Mouse (Mus musculus): Measurements from ENCODE around the gene Uts2r. TPM values are rescaled to one million over a fixed set of nuclear protein-coding genes. Genes with fewer than 3 reads are reported as not detected.

Uts2r gene
- polyA plus RNA-seq, 1 experiment: not detected

- Histone ChIP-seq H3K27ac (ENCODE audit: insufficient read depth, low read depth, low read length) (no peak overlapping the region), H3K4me3 (ENCODE audit: insufficient read depth, low read length) (no peak overlapping the region), H3K4me1 (ENCODE audit: control insufficient read depth, insufficient read depth, low read length) (no peaks in the 10 kb centered on the region)
- no peak for TF ChIP-seq CTCF (IDR thresholded peaks at IDR 0.05; ENCODE audit: low read depth, low read length)
- no peak for TF ChIP-seq POLR2A (IDR thresholded peaks at IDR 0.05; ENCODE audit: borderline replicate concordance, low read depth, low read length)
These were observed 33.7 kb upstream of the Uts2r start for GRCm38 (mm10) chr11:121126395-121126794.

- TF ChIP-seq CTCF (IDR thresholded peaks at IDR 0.05; ENCODE audit: low read depth, low read length) (no peak), POLR2A (IDR thresholded peaks at IDR 0.05; ENCODE audit: borderline replicate concordance, low read depth, low read length) (no peak)
- no peaks in the 10 kb centered on the region for H3K4me1 ChIP-seq (ENCODE audit: control insufficient read depth, insufficient read depth, low read length)
- no peak overlapping the region for H3K4me3 ChIP-seq (ENCODE audit: insufficient read depth, low read length)
- H3K27ac ChIP-seq (ENCODE audit: insufficient read depth, low read depth, low read length): no peak overlapping the region
These were observed 32.6 kb upstream of the Uts2r start for GRCm38 (mm10) chr11:121127441-121127840.

GRCm38 (mm10) chr11:121129616-121130015 lies 30.5 kb upstream of the Uts2r start:
- Histone ChIP-seq H3K27ac (ENCODE audit: insufficient read depth, low read depth, low read length) (no peak overlapping the region), H3K4me1 (ENCODE audit: control insufficient read depth, insufficient read depth, low read length) (no peaks in the 10 kb centered on the region), H3K4me3 (ENCODE audit: insufficient read depth, low read length) (no peak overlapping the region)
- TF ChIP-seq CTCF (IDR thresholded peaks at IDR 0.05; ENCODE audit: low read depth, low read length) (no peak), POLR2A (IDR thresholded peaks at IDR 0.05; ENCODE audit: borderline replicate concordance, low read depth, low read length) (no peak)

GRCm38 (mm10) chr11:121134600-121134999 lies 25.5 kb upstream of the Uts2r start:
- no peak overlapping the region for H3K4me3 ChIP-seq (ENCODE audit: insufficient read depth, low read length)
- TF ChIP-seq POLR2A (IDR thresholded peaks at IDR 0.05; ENCODE audit: borderline replicate concordance, low read depth, low read length) (no peak), CTCF (IDR thresholded peaks at IDR 0.05; ENCODE audit: low read depth, low read length) (no peak)
- no peak overlapping the region for H3K27ac ChIP-seq (ENCODE audit: insufficient read depth, low read depth, low read length)
- no peaks in the 10 kb centered on the region for H3K4me1 ChIP-seq (ENCODE audit: control insufficient read depth, insufficient read depth, low read length)

DNA sequence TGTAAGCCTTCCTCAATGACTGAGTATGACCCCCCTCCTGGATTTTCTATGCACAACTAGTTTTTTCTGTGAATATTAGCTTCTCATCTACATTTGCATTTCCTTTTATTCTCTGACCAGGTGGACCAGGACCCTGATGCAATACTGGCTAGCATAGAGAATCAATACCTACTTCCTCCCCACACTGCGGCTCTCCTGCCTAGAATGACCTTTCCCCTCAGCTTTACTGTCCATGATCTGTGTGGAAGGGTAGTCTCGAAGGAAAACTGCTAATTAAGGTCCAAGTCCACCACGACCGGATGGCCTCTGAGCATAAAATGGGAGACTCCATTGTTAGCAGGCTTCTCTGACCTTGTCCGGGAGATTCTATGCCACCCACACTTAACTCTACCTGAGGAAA lies 22.4 kb upstream of the Uts2r start:
- Histone ChIP-seq H3K27ac (ENCODE audit: insufficient read depth, low read depth, low read length) (no peak overlapping the region), H3K4me3 (ENCODE audit: insufficient read depth, low read length) (no peak overlapping the region), H3K4me1 (ENCODE audit: control insufficient read depth, insufficient read depth, low read length) (no peaks in the 10 kb centered on the region)
- no peak for TF ChIP-seq POLR2A (IDR thresholded peaks at IDR 0.05; ENCODE audit: borderline replicate concordance, low read depth, low read length)
- TF ChIP-seq CTCF (IDR thresholded peaks at IDR 0.05; ENCODE audit: low read depth, low read length): no peak

GRCm38 (mm10) chr11:121138732-121139131 lies 21.3 kb upstream of the Uts2r start:
- TF ChIP-seq POLR2A (IDR thresholded peaks at IDR 0.05; ENCODE audit: borderline replicate concordance, low read depth, low read length) (no peak), CTCF (IDR thresholded peaks at IDR 0.05; ENCODE audit: low read depth, low read length) (no peak)
- H3K4me3 ChIP-seq (ENCODE audit: insufficient read depth, low read length): no peak overlapping the region
- no peaks in the 10 kb centered on the region for H3K4me1 ChIP-seq (ENCODE audit: control insufficient read depth, insufficient read depth, low read length)
- H3K27ac ChIP-seq (ENCODE audit: insufficient read depth, low read depth, low read length): no peak overlapping the region

- TF ChIP-seq CTCF (IDR thresholded peaks at IDR 0.05; ENCODE audit: low read depth, low read length): no peak
- no peak for TF ChIP-seq POLR2A (IDR thresholded peaks at IDR 0.05; ENCODE audit: borderline replicate concordance, low read depth, low read length)
- Histone ChIP-seq H3K4me1 (ENCODE audit: control insufficient read depth, insufficient read depth, low read length) (no peaks in the 10 kb centered on the region), H3K27ac (ENCODE audit: insufficient read depth, low read depth, low read length) (no peak overlapping the region), H3K4me3 (ENCODE audit: insufficient read depth, low read length) (no peak overlapping the region)
These were observed 16.6 kb upstream of the Uts2r start for GRCm38 (mm10) chr11:121143325-121144015.

- TF ChIP-seq POLR2A (IDR thresholded peaks at IDR 0.05; ENCODE audit: borderline replicate concordance, low read depth, low read length) (no peak), CTCF (IDR thresholded peaks at IDR 0.05; ENCODE audit: low read depth, low read length) (no peak)
- no peak within 1 kb of the TSS for H3K4me3 ChIP-seq (ENCODE audit: insufficient read depth, low read length)
- no peak within 1 kb of the TSS for H3K27ac ChIP-seq (ENCODE audit: insufficient read depth, low read depth, low read length)
- H3K4me1 ChIP-seq (ENCODE audit: control insufficient read depth, insufficient read depth, low read length): no peaks in the 10 kb centered on the region
These were observed 14.2 kb upstream of the Uts2r start, which contains the start of gene Tex19.1 for GRCm38 (mm10) chr11:121145865-121146264. Tex19.1 (plus strand) TSS chr11:121146143.

DNA sequence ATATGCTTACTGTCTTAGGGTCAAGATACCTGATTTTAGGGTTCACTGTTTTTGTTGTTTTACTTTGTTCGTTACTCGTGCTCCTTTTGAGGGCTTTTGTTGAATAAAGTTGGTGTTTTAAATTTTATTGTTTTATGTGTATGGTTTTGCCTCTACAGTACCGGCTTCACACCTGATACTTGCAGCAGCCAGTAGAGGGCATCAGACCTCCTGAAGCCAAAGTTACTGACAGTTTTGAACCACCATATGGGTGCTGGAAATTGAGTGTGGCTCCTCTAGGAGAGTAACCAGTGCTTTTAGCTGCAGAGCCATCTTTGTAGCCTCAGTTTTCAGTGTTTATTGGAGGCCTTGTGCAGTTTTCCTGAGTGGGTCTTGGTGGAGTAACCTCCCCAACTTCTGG lies 11.9 kb upstream of the Uts2r start:
- TF ChIP-seq POLR2A (IDR thresholded peaks at IDR 0.05; ENCODE audit: borderline replicate concordance, low read depth, low read length): no peak
- no peak for TF ChIP-seq CTCF (IDR thresholded peaks at IDR 0.05; ENCODE audit: low read depth, low read length)
- no peak overlapping the region for H3K4me3 ChIP-seq (ENCODE audit: insufficient read depth, low read length)
- H3K27ac ChIP-seq (ENCODE audit: insufficient read depth, low read depth, low read length): no peak overlapping the region
- no peaks in the 10 kb centered on the region for H3K4me1 ChIP-seq (ENCODE audit: control insufficient read depth, insufficient read depth, low read length)

DNA sequence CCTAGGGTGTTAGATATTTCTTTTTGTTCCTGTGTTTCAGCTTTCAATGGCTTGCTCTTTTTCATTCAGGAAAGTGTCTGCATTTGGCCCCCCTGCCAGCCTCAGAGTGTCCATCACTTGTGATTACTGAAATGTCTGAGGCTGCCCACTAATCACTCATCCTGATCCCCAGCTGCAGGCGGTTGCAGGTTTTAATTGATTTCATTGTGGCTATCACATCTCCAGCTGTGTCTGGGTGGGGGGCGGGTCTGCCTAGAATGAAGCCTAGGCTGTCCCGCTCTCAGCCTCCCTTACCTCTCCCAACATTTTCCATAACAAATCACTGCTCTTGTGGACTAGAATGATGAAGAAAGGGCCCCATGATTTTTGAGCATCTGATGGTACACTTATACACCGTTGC lies 5.9 kb upstream of the Uts2r start:
- Histone ChIP-seq H3K4me1 (ENCODE audit: control insufficient read depth, insufficient read depth, low read length) (no peaks in the 10 kb centered on the region), H3K27ac (ENCODE audit: insufficient read depth, low read depth, low read length) (no peak overlapping the region), H3K4me3 (ENCODE audit: insufficient read depth, low read length) (no peak overlapping the region)
- TF ChIP-seq CTCF (IDR thresholded peaks at IDR 0.05; ENCODE audit: low read depth, low read length) (no peak), POLR2A (IDR thresholded peaks at IDR 0.05; ENCODE audit: borderline replicate concordance, low read depth, low read length) (no peak)

Measured in bone marrow macrophage, adult 2 months (primary cell).